Mouse (Mus musculus) embryonic facial prominence, embryonic 11.5 days (tissue): ENCODE measurements around the gene Cdc34. TPM values are rescaled to one million over a fixed set of nuclear protein-coding genes. Genes with fewer than 3 reads are reported as not detected.

Source experiments
- ATAC-seq: fragments of 200-750 bp; cut with Nextera tagmentation; replicated peaks from 2 replicates; pipeline ENCODE4 v1.8.0; 2017; ENCODE audit warnings: low read depth; ENCODE audit not compliant: insufficient number of reproducible peaks, low FRiP score, low TSS enrichment
- DNase-seq: peaks from one replicate; pipeline ENCODE4 v3.0.0-alpha.2; 2015; ENCODE audit warnings: low spot score
- H3K27ac ChIP-seq: fragments of 300-500 bp; sonication (generic); replicated peaks from 2 replicates; pipeline ENCODE4 v1.5.1; 2014; ENCODE audit warnings: mild to moderate bottlenecking, low read depth, low read length, control low read depth
- H3K27me3 ChIP-seq: fragments of 300-500 bp; sonication (generic); 2 replicates; pipeline ENCODE4 v1.6.1; 2014; ENCODE audit warnings: mild to moderate bottlenecking, low read length, moderate library complexity, mixed read lengths; ENCODE audit not compliant: control insufficient read depth, insufficient read depth
- H3K36me3 ChIP-seq: fragments of 300-500 bp; sonication (generic); replicated peaks from 2 replicates; pipeline ENCODE4 v1.6.1; 2014; ENCODE audit warnings: low read depth, mild to moderate bottlenecking, low read length, moderate library complexity, mixed read lengths; ENCODE audit not compliant: control insufficient read depth, insufficient read depth
- H3K4me1 ChIP-seq: fragments of 300-500 bp; sonication (generic); 2 replicates; pipeline ENCODE4 v1.6.1; 2014; ENCODE audit warnings: low read length, mixed read lengths; ENCODE audit not compliant: control insufficient read depth, insufficient read depth
- H3K4me2 ChIP-seq: fragments of 300-500 bp; sonication (generic); 2 replicates; pipeline ENCODE4 v1.6.1; 2014; ENCODE audit warnings: low read depth, mild to moderate bottlenecking, control low read depth, low read length, moderate library complexity
- H3K4me3 ChIP-seq: fragments of 300-500 bp; sonication (generic); 2 replicates; pipeline ENCODE4 v1.5.1; 2014; ENCODE audit warnings: low read depth, low read length, control low read depth
- H3K9ac ChIP-seq: fragments of 300-500 bp; sonication (generic); replicated peaks from 2 replicates; pipeline ENCODE4 v1.6.1; 2014; ENCODE audit warnings: mild to moderate bottlenecking, control low read depth, low read length
- H3K9me3 ChIP-seq: fragments of 300-500 bp; sonication (generic); replicated peaks from 2 replicates; pipeline ENCODE4 v1.6.1; 2016; ENCODE audit warnings: mild to moderate bottlenecking, low read length, inconsistent platforms, mixed read lengths; ENCODE audit not compliant: control insufficient read depth
- WGBS: fragments of 180-500 bp; shearing (Covaris S2); extraction: QIAGEN DNeasy Blood & Tissue Kit; methylation state at CpG from one replicate; pipeline ENCODE4 v1.1.7; 2014; 5-methylcytosine and 5-hydroxymethylcytosine counted together
- polyA plus RNA-seq: library from polyadenylated mRNA; unstranded; fragments of >200 nt; fragmentation: Nextera tagmentation; extraction: Ambion mirVana; gene quantifications from 2 replicates; pipeline ENCODE4 v1.2.1, GENCODE M21; 2014

Gene Cdc34
- polyA plus RNA-seq, 1 experiment from 2014 or later, result 150 TPM

DNA sequence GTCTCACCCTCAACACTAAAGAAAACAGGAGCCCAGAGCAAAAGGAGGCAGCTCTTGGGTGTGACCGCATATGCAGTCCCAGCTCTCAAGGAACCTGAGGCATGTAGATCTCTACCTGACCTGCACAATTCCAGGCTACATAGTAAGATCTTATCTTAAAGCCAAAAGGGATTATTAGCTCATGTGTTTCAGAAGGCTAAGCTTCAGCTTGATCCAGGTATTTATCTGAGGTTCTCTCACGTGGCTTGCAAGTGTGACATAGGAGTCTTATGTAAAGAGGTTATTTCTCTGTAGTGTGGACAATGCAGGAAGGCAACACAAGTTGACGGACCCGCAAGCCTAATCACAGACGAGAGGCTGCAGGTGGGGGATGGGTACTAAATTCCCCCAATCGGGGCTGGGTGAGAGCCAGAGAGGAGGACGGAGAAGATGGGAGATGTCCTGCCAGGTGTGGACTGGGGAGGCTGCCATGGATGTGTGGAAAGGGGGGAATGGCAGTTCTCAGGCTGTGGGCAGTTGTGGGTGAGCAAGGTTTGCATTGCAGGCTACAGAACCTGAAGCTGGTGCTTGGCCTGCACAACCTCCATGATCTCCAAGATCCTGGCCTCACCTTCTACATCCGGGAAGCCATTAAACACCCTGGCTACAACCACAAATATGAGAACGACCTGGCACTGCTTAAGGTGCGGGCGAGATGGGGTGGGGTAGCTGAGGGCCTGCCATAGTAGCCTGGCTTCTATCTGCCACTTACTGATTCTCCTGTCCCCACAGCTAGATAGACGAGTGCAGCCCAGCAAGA lies 11.8 kb downstream of the Cdc34 start:
- H3K36me3 ChIP-seq, result peaks cover 5% of the 10 kb centered on the region
- DNase-seq (no peak), ATAC-seq (no peak; the same call in 1 of the 2 replicates)
- no peak overlapping the region for H3K27ac ChIP-seq
- H3K4me3 ChIP-seq, result no peak overlapping the region
- H3K27me3 ChIP-seq, result no peaks in the 10 kb centered on the region
- 75% methylated on average over 12 of the region's 12 CpGs for WGBS
- no peak overlapping the region for H3K9ac ChIP-seq
- H3K4me1 ChIP-seq, result peaks cover 3% of the 10 kb centered on the region; the same call in 1 of the 2 replicates
- H3K9me3 ChIP-seq, result no peaks in the 10 kb centered on the region
- H3K4me2 ChIP-seq, result no peak overlapping the region

DNA sequence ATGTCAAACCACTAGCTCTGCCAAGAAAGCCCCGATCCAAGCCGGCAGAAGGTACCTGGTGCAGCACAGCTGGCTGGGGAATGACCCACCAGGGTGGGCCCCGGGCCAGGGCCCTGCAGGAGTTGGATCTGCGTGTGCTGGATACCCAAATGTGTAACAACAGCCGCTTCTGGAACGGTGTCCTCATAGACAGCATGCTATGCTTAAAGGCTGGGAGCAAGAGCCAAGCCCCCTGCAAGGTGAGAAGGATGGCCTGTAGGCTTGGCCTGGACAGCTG lies 12.3 kb downstream of the Cdc34 start:
- no peak overlapping the region for H3K27ac ChIP-seq
- no peak overlapping the region for H3K4me3 ChIP-seq
- H3K27me3 ChIP-seq, result no peaks in the 10 kb centered on the region
- H3K4me1 ChIP-seq, result peaks cover 3% of the 10 kb centered on the region; the same call in 1 of the 2 replicates
- peak overlapping the region; percentile 4; the same call in 1 of the 2 replicates for H3K9ac ChIP-seq
- WGBS, result 80% methylated on average over 6 of the region's 6 CpGs
- ATAC-seq, result no peak; the same call in 1 of the 2 replicates
- H3K36me3 ChIP-seq, result no peaks in the 10 kb centered on the region
- H3K4me2 ChIP-seq, result no peak overlapping the region
- DNase-seq, result no peak
- H3K9me3 ChIP-seq, result no peaks in the 10 kb centered on the region

DNA sequence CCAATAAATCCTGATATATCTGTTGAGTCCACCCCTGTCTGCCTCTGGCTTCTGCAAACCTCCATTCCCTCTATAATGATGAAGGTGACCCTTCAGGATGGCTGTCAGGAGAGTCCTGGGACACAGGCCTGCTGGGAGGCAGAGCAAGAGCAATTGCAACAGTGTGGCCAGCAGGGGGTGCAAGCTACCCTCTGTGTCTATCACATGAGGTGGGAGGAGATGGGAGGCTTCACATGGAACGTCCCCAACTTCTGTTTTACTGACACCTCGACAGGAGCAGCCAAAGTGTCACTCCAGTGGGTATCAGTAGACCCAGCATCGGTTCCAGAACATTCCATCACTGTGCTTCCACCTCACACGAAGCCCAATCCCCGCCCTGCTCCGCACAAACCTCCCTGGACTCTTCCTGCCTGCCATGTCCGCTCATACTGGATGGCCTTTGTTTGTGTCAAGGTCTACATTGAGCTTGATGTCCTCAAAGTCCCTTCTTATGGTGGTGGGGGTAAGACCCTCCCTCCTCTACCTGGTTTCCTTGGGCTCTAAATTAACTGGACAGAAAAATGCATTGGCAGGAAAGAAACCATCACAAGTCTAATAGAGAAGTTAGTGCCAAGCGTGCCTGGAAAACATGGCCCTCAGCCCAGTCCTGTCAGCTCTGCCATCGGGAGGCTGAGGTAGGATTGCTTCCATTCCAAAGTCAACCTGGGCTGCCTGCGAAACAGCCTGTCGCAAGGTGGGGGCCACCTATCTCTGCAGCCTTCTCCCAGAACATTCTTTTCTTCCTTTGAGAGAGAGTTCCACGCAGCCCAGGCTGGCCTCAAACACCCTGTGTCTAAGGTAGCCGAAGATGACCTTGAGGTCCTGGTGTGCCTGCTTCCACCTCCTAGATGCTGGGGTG lies 13.5 kb downstream of the Cdc34 start:
- ATAC-seq, result 0 out of 2 replicates have a peak, but pooled peaks have one; percentile 27
- H3K9ac ChIP-seq, result no peak overlapping the region
- peaks cover 3% of the 10 kb centered on the region; the same call in 1 of the 2 replicates for H3K4me1 ChIP-seq
- no peaks in the 10 kb centered on the region for H3K27me3 ChIP-seq
- DNase-seq, result peak; percentile 76
- H3K9me3 ChIP-seq, result no peaks in the 10 kb centered on the region
- no peak overlapping the region for H3K4me3 ChIP-seq
- WGBS, result 59% methylated on average over 13 of the region's 13 CpGs
- 0 out of 2 replicates have a peak overlapping the region, but pooled peaks have one; percentile 10 for H3K4me2 ChIP-seq
- no peaks in the 10 kb centered on the region for H3K36me3 ChIP-seq
- H3K27ac ChIP-seq, result no peak overlapping the region

DNA sequence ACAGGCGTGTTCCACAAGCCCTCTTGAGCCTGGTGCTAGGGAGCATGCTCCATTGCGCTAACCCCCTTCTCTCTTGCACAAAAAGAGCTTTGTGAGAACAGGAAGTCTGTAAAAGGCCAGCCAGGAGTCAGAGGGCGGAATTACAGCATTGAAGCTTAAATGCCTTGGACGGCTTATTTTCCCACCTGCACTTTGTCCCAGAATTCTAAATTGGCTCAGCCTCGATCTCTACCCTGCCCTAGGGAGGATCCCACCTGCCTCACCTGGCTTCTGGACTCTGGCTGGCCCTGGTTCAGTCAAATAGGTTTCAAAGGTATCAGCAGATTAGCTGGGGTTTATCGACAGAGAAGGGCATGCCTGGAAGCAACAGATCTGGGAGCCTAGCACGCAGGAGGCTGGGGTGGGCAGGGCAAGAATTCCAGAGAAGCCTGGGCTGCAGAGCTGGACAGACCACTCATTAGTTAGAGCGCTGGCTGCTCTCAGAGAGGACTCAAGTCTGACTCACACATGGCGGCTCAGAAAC lies 14.2 kb downstream of the Cdc34 start:
- DNase-seq, result no peak

DNA sequence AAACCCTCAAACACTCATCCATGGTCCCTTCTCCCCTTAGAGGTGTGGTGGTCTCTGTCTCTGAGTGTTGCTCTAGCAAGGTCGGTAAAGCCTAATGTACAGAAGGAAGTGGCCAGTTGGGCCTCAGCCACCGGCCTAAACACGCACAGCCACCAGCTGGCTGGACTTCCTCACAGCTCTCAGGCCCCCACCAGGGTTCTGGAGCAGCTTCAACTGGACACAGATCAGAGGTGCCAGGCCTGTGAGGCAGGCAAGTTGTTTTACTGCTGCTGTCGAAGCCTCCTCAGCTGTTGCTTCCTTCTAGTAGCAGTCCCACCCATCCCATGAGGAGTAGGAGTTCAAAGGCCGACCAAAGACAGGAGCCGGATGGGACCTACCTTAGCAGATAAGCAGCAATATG lies 15.9 kb downstream of the Cdc34 start:
- no peaks in the 10 kb centered on the region for H3K27me3 ChIP-seq
- H3K4me3 ChIP-seq, result no peak overlapping the region
- no peaks in the 10 kb centered on the region for H3K36me3 ChIP-seq
- WGBS, result 84% methylated on average over 6 of the region's 6 CpGs
- no peak overlapping the region for H3K27ac ChIP-seq
- peaks cover 3% of the 10 kb centered on the region for H3K4me1 ChIP-seq
- no peak overlapping the region for H3K9ac ChIP-seq
- no peak overlapping the region for H3K4me2 ChIP-seq
- H3K9me3 ChIP-seq, result no peaks in the 10 kb centered on the region
- DNase-seq (no peak), ATAC-seq (no peak)

More for the DNA sequence above, 14.2 kb downstream of the Cdc34 start:
- no peak overlapping the region for H3K9ac ChIP-seq
- ATAC-seq, result no peak
- WGBS, result 27% methylated on average over 9 of the region's 9 CpGs
- peaks cover 3% of the 10 kb centered on the region for H3K4me1 ChIP-seq
- no peaks in the 10 kb centered on the region for H3K9me3 ChIP-seq
- H3K27me3 ChIP-seq, result no peaks in the 10 kb centered on the region
- 0 out of 2 replicates have a peak overlapping the region, but pooled peaks have one; percentile 10 for H3K4me2 ChIP-seq
- H3K36me3 ChIP-seq, result no peaks in the 10 kb centered on the region
- H3K27ac ChIP-seq, result 0 out of 2 replicates have a peak overlapping the region, but pooled peaks have one; percentile 13
- no peak overlapping the region for H3K4me3 ChIP-seq

DNA sequence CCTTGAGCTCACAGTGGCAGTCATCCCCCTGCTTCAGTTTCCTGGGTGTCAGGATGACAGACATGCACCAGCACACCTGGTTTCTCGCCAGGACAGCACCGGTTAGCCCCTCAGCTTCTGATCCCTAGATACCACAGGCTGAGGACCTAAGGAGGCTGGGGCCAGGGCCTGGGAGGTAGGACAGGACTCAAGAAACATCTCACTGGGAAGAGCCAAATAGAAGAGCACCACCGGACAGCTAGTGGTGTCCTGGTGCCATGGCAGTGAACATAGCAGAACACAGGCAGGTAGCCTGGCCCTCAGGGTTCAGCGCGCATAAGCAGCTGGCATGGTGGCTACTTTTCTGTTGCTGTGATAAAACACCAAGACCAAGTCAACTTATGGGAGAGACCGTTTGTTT lies 16.5 kb downstream of the Cdc34 start:
- peaks cover 3% of the 10 kb centered on the region for H3K4me1 ChIP-seq
- no peak for DNase-seq
- no peaks in the 10 kb centered on the region for H3K27me3 ChIP-seq
- no peak overlapping the region for H3K4me3 ChIP-seq
- H3K4me2 ChIP-seq, result no peak overlapping the region
- H3K36me3 ChIP-seq, result no peaks in the 10 kb centered on the region
- WGBS, result 90% methylated on average over 6 of the region's 6 CpGs
- H3K9ac ChIP-seq, result no peak overlapping the region
- ATAC-seq, result no peak
- H3K9me3 ChIP-seq, result no peaks in the 10 kb centered on the region
- H3K27ac ChIP-seq, result no peak overlapping the region

DNA sequence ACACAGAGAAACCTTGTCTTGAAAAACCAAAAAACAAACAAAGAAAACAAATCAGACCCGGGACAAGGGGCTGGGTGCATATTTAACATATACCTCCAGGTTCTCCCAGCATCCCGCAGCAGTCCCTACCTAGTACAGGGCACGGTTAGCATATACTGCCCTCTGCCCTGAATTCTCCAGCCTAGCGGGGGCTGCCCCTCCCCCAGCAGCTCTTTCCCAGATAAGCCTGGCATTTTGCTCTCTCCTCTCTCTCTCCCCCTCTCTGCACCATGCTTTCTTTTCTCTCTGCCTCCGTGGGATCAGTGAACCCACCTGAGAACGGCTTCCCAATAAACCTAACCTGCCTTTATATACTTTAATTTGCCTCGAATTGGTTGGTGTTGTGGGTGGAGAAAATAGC lies 18.7 kb downstream of the Cdc34 start:
- DNase-seq (no peak), ATAC-seq (no peak)
- Histone ChIP-seq H3K4me1 (peaks cover 8% of the 10 kb centered on the region), H3K9ac (0 out of 2 replicates have a peak overlapping the region, but pooled peaks have one; percentile 32), H3K27me3 (no peaks in the 10 kb centered on the region), H3K9me3 (no peaks in the 10 kb centered on the region), H3K27ac (no peak overlapping the region), H3K4me3 (no peak overlapping the region), H3K36me3 (no peaks in the 10 kb centered on the region), H3K4me2 (no peak overlapping the region)
- 44% methylated on average over 7 of the region's 7 CpGs for WGBS
